In genomic region chr7:126897390-126898101, GRCm38 (mm10) we compare ENCODE assay signal across 8 mouse cellular contexts. TPM values are rescaled to one million over a fixed set of nuclear protein-coding genes. Genes with fewer than 3 reads are reported as not detected.
DNase-seq lines count a peak whose midpoint lies in the region; ATAC-seq lines count a peak whose summit lies in the region.

No protein-coding gene starts in this region.

- H3K4me3 ChIP-seq in heart, embryonic 13.5 days = peak overlapping the region; percentile 75
- peak overlapping the region; percentile 69 for H3K4me3 ChIP-seq in stomach, embryonic 16.5 days (replicated peaks; ENCODE audit: low read length)

- no peaks in the 10 kb centered on the region for H3K9me3 ChIP-seq in heart, embryonic 13.5 days
- no peaks in the 10 kb centered on the region for H3K9me3 ChIP-seq in stomach, embryonic 16.5 days (replicated peaks; ENCODE audit: control insufficient read depth, low read length)

- peak overlapping the region; percentile 88 for H3K4me2 ChIP-seq in heart, embryonic 13.5 days
- H3K4me2 ChIP-seq in stomach, embryonic 16.5 days (ENCODE audit: low read depth, low read length) = peak overlapping the region; percentile 82

- peak overlapping the region; percentile 92 for H3K9ac ChIP-seq in heart, embryonic 13.5 days
- H3K9ac ChIP-seq in stomach, embryonic 16.5 days (ENCODE audit: low read length) = peak overlapping the region; percentile 86

- 19% methylated on average over 16 of the region's 16 CpGs for WGBS in heart, embryonic 13.5 days
- 17% methylated on average over 16 of the region's 16 CpGs for WGBS in stomach, embryonic 16.5 days

- H3K36me3 ChIP-seq in heart, embryonic 13.5 days = 0 out of 2 replicates have a peak, but pooled peaks cover 3% of the 10 kb centered on the region
- no peaks in the 10 kb centered on the region for H3K36me3 ChIP-seq in stomach, embryonic 16.5 days (ENCODE audit: control insufficient read depth, insufficient read depth, low read length)

- peaks cover 17% of the 10 kb centered on the region for H3K4me1 ChIP-seq in heart, embryonic 13.5 days
- H3K4me1 ChIP-seq in stomach, embryonic 16.5 days (ENCODE audit: control insufficient read depth, insufficient read depth, low read length) = peaks cover 15% of the 10 kb centered on the region

- H3K27me3 ChIP-seq in heart, embryonic 13.5 days (replicated peaks) = no peaks in the 10 kb centered on the region
- H3K27me3 ChIP-seq in stomach, embryonic 16.5 days (ENCODE audit: control insufficient read depth, insufficient read depth, low read length) = no peaks in the 10 kb centered on the region

- peak overlapping the region; percentile 78 for H3K27ac ChIP-seq in heart, embryonic 13.5 days (replicated peaks)
- H3K27ac ChIP-seq in stomach, embryonic 16.5 days (ENCODE audit: low read length) = peak overlapping the region; percentile 78

- ATAC-seq in heart, embryonic 13.5 days (ENCODE audit: extremely low read depth, insufficient number of reproducible peaks, low FRiP score, low TSS enrichment) = no peak
- ATAC-seq in megakaryocyte progenitor cell, adult 5-6 weeks (replicated peaks; ENCODE audit: poor library complexity) = peak; percentile 71
- ATAC-seq in stomach, embryonic 16.5 days (ENCODE audit: insufficient read depth, low FRiP score) = no peak

- DNase-seq in kidney, adult 11 months = peak; percentile 15
- no peak for DNase-seq in kidney, adult 18-20 months
- peak; percentile 45 for DNase-seq in c-Kit-positive CD71-positive TER-119-positive erythroid progenitor cells, embryonic 14.5 days (ENCODE audit: low spot score)
- DNase-seq in kidney, postnatal 10 days = peak; percentile 47
- DNase-seq in Muller cell, postnatal 12 days (ENCODE audit: inconsistent ontology term) = no peak

RNA-seq across cellular contexts. Expression of gene Taok2, which starts 13.0 kb away (rescaled TPM):
- 31.8 and 32.1 TPM in 2 replicates for polyA plus RNA-seq in heart, embryonic 13.5 days (2015; fragmentation: Nextera tagmentation; extraction: Ambion mirVana)
- 16.5 and 19.4 TPM in 2 replicates for total RNA-seq in megakaryocyte progenitor cell, adult 5-6 weeks (2015)
- total RNA-seq in megakaryocyte progenitor cell, adult 5-6 weeks (2017) = 30.2 and 32.6 TPM in 2 replicates
- polyA plus RNA-seq in stomach, embryonic 16.5 days (2015; fragmentation: Nextera tagmentation; extraction: Ambion mirVana) = 40.1 and 43.3 TPM in 2 replicates

RNA-seq across cellular contexts. Expression of gene Tmem219, which starts 25.2 kb away (rescaled TPM):
- polyA plus RNA-seq in heart, embryonic 13.5 days (2015; fragmentation: Nextera tagmentation; extraction: Ambion mirVana) = 20.4 and 21.5 TPM in 2 replicates
- total RNA-seq in megakaryocyte progenitor cell, adult 5-6 weeks (2015) = 19.1 and 28.8 TPM in 2 replicates
- total RNA-seq in megakaryocyte progenitor cell, adult 5-6 weeks (2017) = 19.8 and 36.4 TPM in 2 replicates
- polyA plus RNA-seq in stomach, embryonic 16.5 days (2015; fragmentation: Nextera tagmentation; extraction: Ambion mirVana) = 30.2 and 34.1 TPM in 2 replicates

RNA-seq across cellular contexts. Expression of gene Kctd13, which starts 31.1 kb away (rescaled TPM):
- polyA plus RNA-seq in heart, embryonic 13.5 days (2015; fragmentation: Nextera tagmentation; extraction: Ambion mirVana) = 13.1 and 14.0 TPM in 2 replicates
- total RNA-seq in megakaryocyte progenitor cell, adult 5-6 weeks (2015) = 6.6 and 11.5 TPM in 2 replicates
- total RNA-seq in megakaryocyte progenitor cell, adult 5-6 weeks (2017) = 8.9 and 13.2 TPM in 2 replicates
- polyA plus RNA-seq in stomach, embryonic 16.5 days (2015; fragmentation: Nextera tagmentation; extraction: Ambion mirVana) = 11.3 and 12.8 TPM in 2 replicates

RNA-seq across cellular contexts. Expression of gene Ino80e, which starts 35.4 kb away (rescaled TPM):
- 55.6 and 55.8 TPM in 2 replicates for polyA plus RNA-seq in heart, embryonic 13.5 days (2015; fragmentation: Nextera tagmentation; extraction: Ambion mirVana)
- total RNA-seq in megakaryocyte progenitor cell, adult 5-6 weeks (2015) = 83.1 and 83.9 TPM in 2 replicates
- 36.3 and 38.5 TPM in 2 replicates for total RNA-seq in megakaryocyte progenitor cell, adult 5-6 weeks (2017)
- 62.2 and 64.8 TPM in 2 replicates for polyA plus RNA-seq in stomach, embryonic 16.5 days (2015; fragmentation: Nextera tagmentation; extraction: Ambion mirVana)

RNA-seq across cellular contexts. Expression of gene Hirip3, which starts 35.8 kb away (rescaled TPM):
- 18.8 and 23.1 TPM in 2 replicates for polyA plus RNA-seq in heart, embryonic 13.5 days (2015; fragmentation: Nextera tagmentation; extraction: Ambion mirVana)
- total RNA-seq in megakaryocyte progenitor cell, adult 5-6 weeks (2015) = 21.8 and 27.5 TPM in 2 replicates
- 215 and 246 TPM in 2 replicates for total RNA-seq in megakaryocyte progenitor cell, adult 5-6 weeks (2017)
- polyA plus RNA-seq in stomach, embryonic 16.5 days (2015; fragmentation: Nextera tagmentation; extraction: Ambion mirVana) = 22.9 and 24.4 TPM in 2 replicates

Comparison
In these comparisons a context has a peak if more than half of its experiments do, and no peak if none do; other contexts are left out.
1. DNase-seq: peak in kidney, adult 11 months (single experiment), c-Kit-positive CD71-positive TER-119-positive erythroid progenitor cells, embryonic 14.5 days (single experiment) and kidney, postnatal 10 days (single experiment); none in kidney, adult 18-20 months (single experiment) and Muller cell, postnatal 12 days (single experiment).